Mouse (Mus musculus): Measurements from ENCODE around the gene Agap1.

GRCm38 (mm10) chr1:89714165-89714980 is 259.8 kb downstream of the Agap1 start:
- no peak for TF ChIP-seq CTCF (IDR thresholded peaks at IDR 0.05; ENCODE audit: borderline replicate concordance, control insufficient read depth, extremely low read depth, insufficient read depth, low read length, poor library complexity)
- TF ChIP-seq POLR2A (IDR thresholded peaks at IDR 0.05; ENCODE audit: control insufficient read depth, extremely low read depth, insufficient read depth, low read length, poor library complexity): no peak

Measured in thymus, adult 2 months (tissue).